ENCODE assay signal across 21 mouse cellular contexts in genomic region chr5:120734380-120734990, GRCm38 (mm10). TPM values are rescaled to one million over a fixed set of nuclear protein-coding genes. Genes with fewer than 3 reads are reported as not detected.
A peak's percentile ranks its signal among the peaks of the same experiment; 100 is the strongest.
DNase-seq lines count a peak whose midpoint lies in the region; ATAC-seq and TF ChIP-seq lines count a peak whose summit lies in the region.
"Had no signal": no experiment of that assay in that cellular context is flagged by ENCODE, and none has a peak within 500 bp of the region (broad histone marks: within the 10 kb centered on the region; RNA-seq: fewer than 3 reads in every experiment).

No protein-coding gene starts in this region.

- TF ChIP-seq CTCF in brain, embryonic 14.5 days (IDR thresholded peaks at IDR 0.05; ENCODE audit: borderline replicate concordance, extremely low read depth, insufficient read depth, insufficient read length), result no peak

- H3K27me3 ChIP-seq in embryonic facial prominence, embryonic 14.5 days (replicated peaks; ENCODE audit: control insufficient read depth, insufficient read depth, low read length), result no peaks in the 10 kb centered on the region
- no peaks in the 10 kb centered on the region for H3K27me3 ChIP-seq in embryonic facial prominence, embryonic 10.5 days (replicated peaks; ENCODE audit: low read depth, poor library complexity, severe bottlenecking)
- H3K27me3 ChIP-seq in midbrain, embryonic 16.5 days (ENCODE audit: control insufficient read depth, insufficient read depth, low read depth, low read length), result no peaks in the 10 kb centered on the region
- H3K27me3 ChIP-seq in midbrain, embryonic 13.5 days, result no peaks in the 10 kb centered on the region
- H3K27me3 ChIP-seq: embryonic facial prominence, embryonic 15.5 days; hindbrain, embryonic 15.5 days had no signal

- no peaks in the 10 kb centered on the region for H3K36me3 ChIP-seq in embryonic facial prominence, embryonic 14.5 days (ENCODE audit: control insufficient read depth, insufficient read depth, low read length)
- H3K36me3 ChIP-seq in embryonic facial prominence, embryonic 10.5 days (replicated peaks), result no peaks in the 10 kb centered on the region
- H3K36me3 ChIP-seq in midbrain, embryonic 16.5 days (ENCODE audit: control insufficient read depth, insufficient read depth, low read length), result no peaks in the 10 kb centered on the region
- H3K36me3 ChIP-seq in midbrain, embryonic 13.5 days, result no peaks in the 10 kb centered on the region
- H3K36me3 ChIP-seq: embryonic facial prominence, embryonic 15.5 days; forebrain, embryonic 10.5 days; hindbrain, embryonic 15.5 days; limb, embryonic 15.5 days; neural tube, embryonic 12.5 days had no signal

- H3K4me1 ChIP-seq in embryonic facial prominence, embryonic 14.5 days (ENCODE audit: control insufficient read depth, insufficient read depth, low read length), result no peaks in the 10 kb centered on the region
- no peaks in the 10 kb centered on the region for H3K4me1 ChIP-seq in embryonic facial prominence, embryonic 10.5 days
- H3K4me1 ChIP-seq in midbrain, embryonic 16.5 days (ENCODE audit: control insufficient read depth, insufficient read depth, low read length), result no peaks in the 10 kb centered on the region
- no peaks in the 10 kb centered on the region for H3K4me1 ChIP-seq in midbrain, embryonic 13.5 days (replicated peaks)
- H3K4me1 ChIP-seq: embryonic facial prominence, embryonic 15.5 days; limb, embryonic 15.5 days; neural tube, embryonic 12.5 days had no signal

- no peak overlapping the region for H3K4me2 ChIP-seq in embryonic facial prominence, embryonic 14.5 days (ENCODE audit: low read depth, low read length)
- H3K4me2 ChIP-seq in midbrain, embryonic 16.5 days (ENCODE audit: low read length), result no peak overlapping the region
- H3K4me2 ChIP-seq in midbrain, embryonic 13.5 days (replicated peaks), result no peak overlapping the region
- H3K4me2 ChIP-seq: embryonic facial prominence, embryonic 15.5 days; heart, embryonic 11.5 days; hindbrain, embryonic 15.5 days; limb, embryonic 15.5 days; neural tube, embryonic 12.5 days had no signal

- ATAC-seq in embryonic facial prominence, embryonic 14.5 days (ENCODE audit: low read depth), result peak; percentile 53; the same call in 1 of the 2 replicates
- ATAC-seq in midbrain, embryonic 16.5 days, result no peak
- ATAC-seq in midbrain, embryonic 13.5 days, result no peak

- DNase-seq in embryonic facial prominence, embryonic 14.5 days (ENCODE audit: low spot score), result peak; percentile 28
- DNase-seq in embryonic facial prominence, embryonic 10.5 days (ENCODE audit: low spot score), result no peak
- DNase-seq in ES-CJ7 (ENCODE audit: low read depth, low spot score), result peak; percentile 62
- DNase-seq in brain, embryonic 14.5 days (ENCODE audit: low read depth), result peak; percentile 47
- DNase-seq in thymus, postnatal 0 days (ENCODE audit: low spot score), result no peak
- DNase-seq: adrenal gland, postnatal 25 days; heart, postnatal 14 days; kidney, adult 11 months; kidney, postnatal 14 days; lung, postnatal 10 days; thymus, adult 18-20 months had no signal

- no peak overlapping the region for H3K9ac ChIP-seq in embryonic facial prominence, embryonic 14.5 days (ENCODE audit: low read depth, low read length)
- H3K9ac ChIP-seq in midbrain, embryonic 16.5 days (ENCODE audit: low read depth, low read length), result no peak overlapping the region
- no peak overlapping the region for H3K9ac ChIP-seq in midbrain, embryonic 13.5 days (replicated peaks)
- H3K9ac ChIP-seq: embryonic facial prominence, embryonic 15.5 days; hindbrain, embryonic 15.5 days; limb, embryonic 15.5 days; neural tube, embryonic 12.5 days had no signal

- no peak overlapping the region for H3K27ac ChIP-seq in embryonic facial prominence, embryonic 14.5 days (replicated peaks; ENCODE audit: low read depth, low read length)
- no peak overlapping the region for H3K27ac ChIP-seq in embryonic facial prominence, embryonic 10.5 days (replicated peaks)
- 0 out of 2 replicates have a peak overlapping the region, but pooled peaks have one; percentile 35 for H3K27ac ChIP-seq in midbrain, embryonic 16.5 days (ENCODE audit: low read length)
- H3K27ac ChIP-seq in midbrain, embryonic 13.5 days, result no peak overlapping the region
- H3K27ac ChIP-seq: embryonic facial prominence, embryonic 15.5 days; forebrain, embryonic 10.5 days; limb, embryonic 15.5 days; neural tube, embryonic 12.5 days had no signal

- H3K4me3 ChIP-seq in embryonic facial prominence, embryonic 14.5 days (ENCODE audit: low read depth, low read length), result no peak overlapping the region
- H3K4me3 ChIP-seq in embryonic facial prominence, embryonic 10.5 days, result no peak overlapping the region
- H3K4me3 ChIP-seq in midbrain, embryonic 16.5 days (ENCODE audit: low read depth, low read length), result no peak overlapping the region
- H3K4me3 ChIP-seq in midbrain, embryonic 13.5 days (replicated peaks), result no peak overlapping the region
- H3K4me3 ChIP-seq: embryonic facial prominence, embryonic 15.5 days; forebrain, embryonic 10.5 days; hindbrain, embryonic 15.5 days; limb, embryonic 15.5 days; neural tube, embryonic 12.5 days had no signal

- no peak for TF ChIP-seq POLR2A in brain, embryonic 14.5 days (IDR thresholded peaks at IDR 0.05; ENCODE audit: borderline replicate concordance, extremely low read depth, insufficient read depth, insufficient read length, poor library complexity, severe bottlenecking)

- H3K9me3 ChIP-seq in embryonic facial prominence, embryonic 14.5 days (ENCODE audit: control insufficient read depth, low read length), result no peaks in the 10 kb centered on the region
- H3K9me3 ChIP-seq in embryonic facial prominence, embryonic 10.5 days, result no peaks in the 10 kb centered on the region
- H3K9me3 ChIP-seq in midbrain, embryonic 16.5 days (replicated peaks; ENCODE audit: control insufficient read depth, low read length, poor library complexity, severe bottlenecking), result no peaks in the 10 kb centered on the region
- H3K9me3 ChIP-seq in midbrain, embryonic 13.5 days, result no peaks in the 10 kb centered on the region
- H3K9me3 ChIP-seq: embryonic facial prominence, embryonic 15.5 days; forebrain, embryonic 10.5 days; hindbrain, embryonic 15.5 days; limb, embryonic 15.5 days; neural tube, embryonic 12.5 days had no signal

- 69% methylated on average over 14 of the region's 14 CpGs for WGBS in embryonic facial prominence, embryonic 14.5 days
- 69% methylated on average over 14 of the region's 14 CpGs for WGBS in embryonic facial prominence, embryonic 10.5 days
- WGBS in midbrain, embryonic 16.5 days, result 57% methylated on average over 14 of the region's 14 CpGs
- 70% methylated on average over 14 of the region's 14 CpGs for WGBS in midbrain, embryonic 13.5 days

RNA-seq across cellular contexts. Expression of gene Oas2, which starts 15.2 kb away (rescaled TPM):
- polyA plus RNA-seq in embryonic facial prominence, embryonic 14.5 days (2014; fragmentation: Nextera tagmentation; extraction: Ambion mirVana), result 0.38 and 0.42 TPM in 2 replicates
- 0.06 and 0.10 TPM in 2 replicates for polyA plus RNA-seq in embryonic facial prominence, embryonic 10.5 days (2016; fragmentation: Nextera tagmentation; extraction: Ambion mirVana)
- polyA plus RNA-seq in midbrain, embryonic 16.5 days (2015; fragmentation: Nextera tagmentation; extraction: Ambion mirVana), result 0.14 and 0.26 TPM in 2 replicates
- polyA plus RNA-seq in midbrain, embryonic 13.5 days (2015; fragmentation: Nextera tagmentation; extraction: Ambion mirVana), result 0.07 and 0.17 TPM in 2 replicates
- polyA plus RNA-seq in brain, embryonic 14.5 days (2012; rRNA removed), result 0.41 and 0.49 TPM in 2 replicates
- 0.62 and 0.86 TPM in 2 replicates for polyA plus RNA-seq in thymus, postnatal 0 days (2015; fragmentation: Nextera tagmentation; extraction: Ambion mirVana)
- polyA plus RNA-seq: C2C12; forebrain, embryonic 10.5 days had no signal

RNA-seq across cellular contexts. Expression of gene Dtx1, which starts 22.8 kb away (rescaled TPM):
- polyA plus RNA-seq in embryonic facial prominence, embryonic 14.5 days (2014; fragmentation: Nextera tagmentation; extraction: Ambion mirVana), result 3.4 and 4.3 TPM in 2 replicates
- polyA plus RNA-seq in embryonic facial prominence, embryonic 10.5 days (2016; fragmentation: Nextera tagmentation; extraction: Ambion mirVana), result 1.8 and 2.2 TPM in 2 replicates
- polyA plus RNA-seq in midbrain, embryonic 16.5 days (2015; fragmentation: Nextera tagmentation; extraction: Ambion mirVana), result 49.6 and 50.2 TPM in 2 replicates
- 25.1 and 34.2 TPM in 2 replicates for polyA plus RNA-seq in midbrain, embryonic 13.5 days (2015; fragmentation: Nextera tagmentation; extraction: Ambion mirVana)
- 119 and 150 TPM in 2 replicates for polyA plus RNA-seq in brain, embryonic 14.5 days (2012; rRNA removed)
- polyA plus RNA-seq in thymus, postnatal 0 days (2015; fragmentation: Nextera tagmentation; extraction: Ambion mirVana), result 43.4 and 43.7 TPM in 2 replicates
- polyA plus RNA-seq: C2C12; liver, embryonic 16.5 days had no signal

RNA-seq across cellular contexts. Expression of gene Oas3, which starts 43.0 kb away (rescaled TPM):
- 0.35 and 0.45 TPM in 2 replicates for polyA plus RNA-seq in embryonic facial prominence, embryonic 14.5 days (2014; fragmentation: Nextera tagmentation; extraction: Ambion mirVana)
- 0.06 TPM in 1 of 2 replicates, not detected in the other for polyA plus RNA-seq in embryonic facial prominence, embryonic 10.5 days (2016; fragmentation: Nextera tagmentation; extraction: Ambion mirVana)
- 1.1 and 1.4 TPM in 2 replicates for polyA plus RNA-seq in midbrain, embryonic 16.5 days (2015; fragmentation: Nextera tagmentation; extraction: Ambion mirVana)
- polyA plus RNA-seq in midbrain, embryonic 13.5 days (2015; fragmentation: Nextera tagmentation; extraction: Ambion mirVana), result 0.16 and 0.45 TPM in 2 replicates
- 0.40 and 0.67 TPM in 2 replicates for polyA plus RNA-seq in brain, embryonic 14.5 days (2012; rRNA removed)
- polyA plus RNA-seq in thymus, postnatal 0 days (2015; fragmentation: Nextera tagmentation; extraction: Ambion mirVana), result 1.7 and 1.9 TPM in 2 replicates
- polyA plus RNA-seq: C2C12 had no signal

Comparison
In these comparisons a context has a peak if more than half of its experiments do, and no peak if none do; other contexts are left out.
1. DNase-seq: peak in embryonic facial prominence, embryonic 14.5 days (single experiment), ES-CJ7 (single experiment) and brain, embryonic 14.5 days (single experiment); none in embryonic facial prominence, embryonic 10.5 days (single experiment) and thymus, postnatal 0 days (single experiment).